Mouse (Mus musculus): ENCODE results near the gene Kcnq1.

Kcnq1 gene

GRCm38 (mm10) chr7:143106062-143106461 lies at the start of gene Kcnq1:
Gene Kcnq1, plus strand, starts transcription at chr7:143106362.
- DNase-seq = no peak

DNA sequence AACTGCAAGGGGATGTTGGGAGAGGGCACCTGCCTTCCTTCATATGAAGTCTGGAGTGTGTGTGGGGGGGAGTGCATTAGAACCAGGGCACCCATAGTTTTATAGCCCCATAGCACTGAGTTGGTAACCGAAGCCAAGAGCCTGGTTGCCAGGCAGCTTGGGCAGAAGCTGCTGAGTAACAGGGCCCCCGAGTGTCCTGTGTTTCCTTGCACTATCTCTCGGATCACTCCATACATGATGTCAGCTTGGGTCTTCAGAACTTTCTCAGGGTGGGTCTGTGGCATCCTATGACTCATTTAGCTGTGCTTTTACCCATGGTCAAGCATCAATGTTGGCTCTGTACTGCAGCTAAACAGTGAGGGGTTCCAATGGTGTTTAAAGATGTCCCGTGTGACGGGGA lies 49.1 kb upstream of the Kcnq1 start:
- DNase-seq = no peak

GRCm38 (mm10) chr7:143057667-143058220 lies 48.4 kb upstream of the Kcnq1 start:
- DNase-seq = no peak

DNA sequence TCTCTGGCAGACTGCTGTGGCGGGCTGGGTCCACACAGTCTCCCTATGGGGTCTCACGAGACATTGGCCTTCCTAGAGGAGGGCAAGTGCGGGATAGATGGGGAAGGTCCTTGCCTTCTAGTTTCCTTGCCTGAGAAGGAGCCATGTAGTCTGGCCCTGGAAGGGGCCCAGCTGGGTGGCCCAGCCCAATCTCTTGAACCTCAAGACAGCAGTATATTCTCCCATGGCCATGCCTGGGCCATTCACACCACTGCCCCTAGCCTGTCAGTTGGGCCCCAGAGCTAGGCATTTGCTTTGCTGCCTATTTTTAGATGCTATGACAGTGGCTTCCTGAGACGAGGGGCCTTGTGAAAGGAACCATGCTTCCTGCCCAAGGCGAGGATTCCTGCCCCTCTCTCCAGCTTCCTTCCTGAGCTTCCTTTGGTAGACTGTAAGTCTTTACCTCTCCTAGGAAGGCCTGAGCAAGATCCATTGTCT lies 47.9 kb upstream of the Kcnq1 start:
- peak; percentile 43 for DNase-seq

DNA sequence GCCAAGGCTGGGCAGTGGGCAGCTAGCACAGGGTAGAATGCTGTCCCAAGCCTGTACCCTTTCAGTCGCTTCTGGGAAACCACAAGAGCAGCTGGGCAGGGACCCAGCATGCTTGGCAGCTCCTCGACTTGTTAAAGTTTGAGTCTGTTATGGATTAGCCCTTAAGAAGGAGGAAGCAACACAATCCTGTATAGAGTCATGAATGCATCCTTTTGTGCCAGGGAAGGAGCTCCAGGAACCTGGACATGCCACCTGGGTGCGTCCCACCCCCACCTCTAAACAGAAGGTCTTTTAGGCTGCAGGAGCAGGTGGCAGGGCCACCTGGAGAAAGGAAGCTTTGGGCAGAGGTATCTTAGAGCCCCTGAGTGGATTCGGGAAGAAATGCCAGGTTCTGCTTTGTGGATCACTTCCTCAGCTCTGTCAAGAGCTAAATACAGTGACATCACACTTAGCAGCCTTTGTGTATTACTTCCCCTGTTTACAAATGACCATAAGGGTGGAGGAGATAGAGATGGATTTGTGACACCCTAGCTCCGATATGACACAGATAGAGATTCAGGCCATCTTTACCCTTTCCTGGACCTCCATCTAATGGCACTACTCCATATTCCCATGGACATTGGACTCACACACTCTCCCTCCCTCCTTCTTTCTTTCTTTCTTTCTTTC lies 46.8 kb upstream of the Kcnq1 start:
- DNase-seq = no peak

DNA sequence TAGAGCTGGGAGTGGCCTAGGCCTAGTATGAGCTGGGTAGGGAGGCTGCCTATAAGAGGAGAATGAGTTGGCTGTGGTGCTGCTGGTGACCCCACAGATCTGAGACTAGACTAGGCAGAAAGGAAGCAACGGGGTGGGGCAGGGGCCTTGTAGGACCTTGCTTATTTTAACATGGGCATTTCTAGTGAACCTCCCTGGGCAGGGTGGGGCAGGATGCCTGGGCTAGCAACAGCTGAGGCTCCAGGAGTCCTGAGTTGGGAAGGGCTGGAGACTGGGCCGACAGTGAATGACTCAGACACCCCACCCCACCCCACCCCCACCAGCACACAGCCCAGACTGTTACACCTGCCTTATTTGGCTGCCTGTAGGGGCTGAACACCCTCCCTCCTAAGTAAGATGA lies 43.5 kb upstream of the Kcnq1 start:
- no peak for DNase-seq

DNA sequence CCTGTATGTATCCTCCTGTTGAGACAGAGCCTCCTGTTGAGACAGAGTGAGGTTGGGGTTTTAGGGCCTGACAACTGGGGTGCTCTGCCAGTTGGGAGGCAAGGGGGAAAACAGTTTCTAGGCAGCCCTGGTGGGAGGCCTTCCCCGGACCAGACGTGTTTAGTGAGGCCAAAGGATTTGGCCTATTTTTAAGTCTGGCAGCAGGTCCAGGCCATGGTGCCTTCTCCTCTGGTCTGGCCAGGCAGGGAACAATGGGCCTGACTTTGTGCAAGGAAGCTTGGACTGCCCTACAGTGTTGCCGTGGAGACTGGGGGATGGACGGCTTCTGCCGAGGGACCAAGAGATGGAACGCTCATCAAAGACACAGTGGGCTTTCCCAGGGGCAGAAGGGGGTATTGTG lies 41.9 kb upstream of the Kcnq1 start:
- no peak for DNase-seq

GRCm38 (mm10) chr7:143065692-143066091 lies 40.5 kb upstream of the Kcnq1 start:
- no peak for DNase-seq

GRCm38 (mm10) chr7:143067469-143067868 lies 38.7 kb upstream of the Kcnq1 start:
- no peak for DNase-seq

- no peak for DNase-seq
Observed at GRCm38 (mm10) chr7:143067897-143068296, 38.3 kb upstream of the Kcnq1 start.

DNA sequence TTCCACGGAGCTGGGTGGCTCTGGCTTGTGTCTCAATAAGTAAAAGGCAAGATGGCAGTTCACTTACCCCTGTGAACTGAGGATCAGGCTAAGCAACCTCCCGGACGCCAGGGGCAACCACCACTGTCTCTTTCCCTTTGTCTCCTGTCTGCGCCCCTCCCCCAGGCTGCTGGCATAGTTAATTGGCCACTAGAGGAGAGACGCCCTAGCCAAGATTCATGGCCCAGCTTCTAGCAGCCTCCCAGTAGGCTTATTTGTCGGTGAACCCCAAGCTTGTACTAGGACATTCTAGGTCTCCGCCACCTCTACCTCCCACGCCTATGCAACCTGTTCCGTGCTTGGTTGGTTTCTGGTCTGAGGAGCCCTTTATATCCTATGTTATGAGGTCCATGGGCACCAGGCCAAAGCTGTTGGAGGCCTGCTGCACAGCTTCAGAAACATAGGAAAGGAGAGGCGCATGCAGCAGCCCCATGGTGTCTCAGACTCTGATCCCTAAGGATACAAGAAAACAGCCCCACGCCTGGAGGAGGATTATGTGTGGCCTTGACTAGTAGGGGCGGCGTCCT lies 37.8 kb upstream of the Kcnq1 start:
- peak; percentile 44 for DNase-seq

- DNase-seq = peak; percentile 97
Observed at GRCm38 (mm10) chr7:143068882-143069591, 37.1 kb upstream of the Kcnq1 start, which contains the start of gene Tssc4. Gene Tssc4, plus strand, starts transcription at chr7:143069249.

- DNase-seq = no peak
Observed at GRCm38 (mm10) chr7:143069751-143070400, 36.3 kb upstream of the Kcnq1 start.

DNA sequence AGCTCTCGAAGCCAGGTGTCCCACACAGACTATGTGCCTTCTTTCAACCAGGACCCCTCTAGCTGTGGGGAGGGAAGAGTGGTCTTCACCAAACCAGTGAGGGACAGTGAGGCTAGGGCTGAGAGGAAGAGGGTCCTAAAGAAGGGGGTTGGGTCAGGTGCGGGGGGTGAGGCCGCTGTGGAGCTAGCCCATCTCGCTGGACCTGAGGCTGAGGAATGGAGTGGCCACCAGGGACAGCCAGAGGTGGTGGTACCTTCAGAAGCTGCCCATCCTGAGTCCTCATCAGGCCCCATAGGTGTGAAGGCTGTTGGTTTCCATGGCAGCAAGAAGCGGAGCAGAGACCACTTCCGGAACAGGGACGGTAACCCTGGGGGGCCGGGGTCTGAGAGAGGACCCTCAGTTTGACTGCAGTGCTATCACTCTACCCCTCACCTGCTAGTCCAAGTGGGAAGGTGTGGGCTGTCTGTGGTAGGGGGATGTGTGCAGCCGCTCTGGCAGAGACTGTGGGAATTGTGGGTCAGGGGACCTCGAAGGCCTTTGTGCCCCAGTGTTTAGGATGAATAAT lies 35.6 kb upstream of the Kcnq1 start:
- no peak for DNase-seq

DNA sequence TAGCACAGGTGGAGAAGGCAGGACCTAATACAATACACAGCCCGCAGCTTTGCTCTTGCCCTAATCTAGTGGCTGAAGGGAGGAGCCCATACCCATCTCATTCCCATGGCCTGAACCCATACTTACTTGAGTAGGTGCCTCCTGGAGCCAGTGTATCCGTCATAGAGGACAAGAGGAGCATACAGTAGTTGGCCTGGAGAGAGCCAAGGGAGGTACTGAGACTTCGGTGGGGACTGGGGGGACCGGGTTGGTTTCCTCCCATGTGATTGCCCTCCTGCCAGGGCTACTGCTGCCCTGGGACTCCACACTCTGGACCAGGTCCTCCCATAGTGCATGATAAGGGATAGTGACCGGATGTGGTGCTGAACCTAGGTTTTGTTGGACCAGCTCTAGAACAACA lies 33.6 kb upstream of the Kcnq1 start:
- no peak for DNase-seq

DNA sequence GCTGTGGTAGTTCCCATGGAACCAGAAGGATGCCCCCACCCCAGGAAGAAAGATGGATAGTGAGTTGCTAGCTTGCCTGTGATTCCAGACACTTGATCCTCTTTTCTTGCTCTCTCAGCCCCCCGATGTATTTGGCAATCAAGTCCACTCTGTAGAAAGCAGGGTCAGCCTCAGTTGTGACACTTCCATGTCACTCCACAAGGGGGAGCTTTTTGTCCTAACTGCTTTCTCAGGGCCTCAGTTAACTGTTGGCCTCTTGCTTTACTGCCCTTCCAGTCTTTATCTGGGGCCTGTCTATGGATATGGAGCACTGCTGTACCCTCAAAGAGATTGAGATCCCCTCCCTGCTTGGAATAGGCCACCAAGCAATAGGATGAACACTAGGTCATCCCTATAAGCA lies 33.1 kb upstream of the Kcnq1 start:
- DNase-seq = peak; percentile 61

- no peak for DNase-seq
Observed at GRCm38 (mm10) chr7:143075394-143075793, 30.8 kb upstream of the Kcnq1 start.

DNA sequence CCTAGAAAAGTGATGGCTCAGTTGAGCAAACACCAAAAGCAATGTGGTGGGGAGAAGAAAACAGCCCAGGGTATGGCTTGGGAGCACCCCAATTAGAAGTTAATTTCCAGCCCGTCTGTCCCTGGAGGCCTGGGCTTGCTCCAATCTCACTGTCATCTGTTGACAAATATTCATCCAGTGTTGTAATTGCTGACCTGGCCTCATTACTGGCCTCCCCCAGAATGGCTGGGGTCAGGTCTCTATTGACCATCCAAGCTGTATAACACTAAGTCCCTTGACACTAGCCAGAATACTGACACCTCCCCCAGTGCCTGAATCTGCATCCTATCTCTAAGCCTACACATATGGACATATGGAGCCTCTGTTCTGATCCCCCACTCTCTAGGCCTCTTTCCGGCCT lies 28.8 kb upstream of the Kcnq1 start:
- no peak for DNase-seq

DNA sequence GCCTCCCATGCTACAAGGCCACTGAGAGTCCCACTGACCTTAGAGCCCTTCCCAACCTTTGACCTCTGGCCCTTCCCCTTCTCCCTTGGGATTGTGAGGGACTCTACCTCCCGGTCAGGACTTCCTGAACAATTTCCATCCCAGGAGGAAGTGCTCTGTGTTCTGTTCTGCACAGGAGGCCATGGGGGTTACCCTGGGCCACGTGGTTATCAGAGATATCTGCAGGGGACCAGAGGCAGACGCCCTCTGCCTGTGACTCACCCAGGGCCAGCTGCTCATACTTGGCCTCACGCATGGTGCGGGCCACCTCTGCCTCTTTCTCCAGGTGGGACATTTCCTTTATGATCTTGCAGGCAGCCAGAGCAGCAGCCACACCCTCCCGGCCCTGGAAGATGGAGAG lies 24.1 kb upstream of the Kcnq1 start:
- no peak for DNase-seq

DNA sequence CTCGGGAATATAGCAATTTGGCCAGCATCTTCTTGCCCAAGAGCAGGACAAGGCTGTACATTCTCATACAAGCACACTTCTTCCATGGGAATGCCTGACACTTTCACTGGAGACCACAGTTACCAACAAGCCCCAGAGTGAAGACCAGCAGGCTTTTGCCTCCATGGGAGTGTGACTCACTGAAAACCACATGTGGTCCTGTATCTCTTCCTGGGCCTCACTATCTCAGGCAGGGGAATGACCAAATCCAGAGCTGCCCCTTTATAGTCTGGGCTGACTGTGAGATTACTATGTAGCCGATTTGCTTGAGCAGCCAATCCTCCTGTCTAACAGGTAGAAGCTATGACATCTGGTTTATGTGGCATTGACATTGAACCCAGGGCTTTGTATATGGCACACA lies 22.5 kb upstream of the Kcnq1 start:
- DNase-seq = no peak

- DNase-seq = peak; percentile 84
Observed at GRCm38 (mm10) chr7:143086366-143086765, 19.8 kb upstream of the Kcnq1 start.

GRCm38 (mm10) chr7:143087070-143087579 lies 19.0 kb upstream of the Kcnq1 start:
- peak; percentile 66 for DNase-seq

GRCm38 (mm10) chr7:143093847-143094246 lies 12.3 kb upstream of the Kcnq1 start:
- DNase-seq = no peak

Data from lung, postnatal 14 days (tissue).